Mouse (Mus musculus): Measurements from ENCODE around the gene B4galt5.
"Not testable (repeated sequence)": the region's sequence is repeated elsewhere in the genome, so short reads cannot be mapped to it uniquely, and the experiment has no call there.

Gene B4galt5

DNA sequence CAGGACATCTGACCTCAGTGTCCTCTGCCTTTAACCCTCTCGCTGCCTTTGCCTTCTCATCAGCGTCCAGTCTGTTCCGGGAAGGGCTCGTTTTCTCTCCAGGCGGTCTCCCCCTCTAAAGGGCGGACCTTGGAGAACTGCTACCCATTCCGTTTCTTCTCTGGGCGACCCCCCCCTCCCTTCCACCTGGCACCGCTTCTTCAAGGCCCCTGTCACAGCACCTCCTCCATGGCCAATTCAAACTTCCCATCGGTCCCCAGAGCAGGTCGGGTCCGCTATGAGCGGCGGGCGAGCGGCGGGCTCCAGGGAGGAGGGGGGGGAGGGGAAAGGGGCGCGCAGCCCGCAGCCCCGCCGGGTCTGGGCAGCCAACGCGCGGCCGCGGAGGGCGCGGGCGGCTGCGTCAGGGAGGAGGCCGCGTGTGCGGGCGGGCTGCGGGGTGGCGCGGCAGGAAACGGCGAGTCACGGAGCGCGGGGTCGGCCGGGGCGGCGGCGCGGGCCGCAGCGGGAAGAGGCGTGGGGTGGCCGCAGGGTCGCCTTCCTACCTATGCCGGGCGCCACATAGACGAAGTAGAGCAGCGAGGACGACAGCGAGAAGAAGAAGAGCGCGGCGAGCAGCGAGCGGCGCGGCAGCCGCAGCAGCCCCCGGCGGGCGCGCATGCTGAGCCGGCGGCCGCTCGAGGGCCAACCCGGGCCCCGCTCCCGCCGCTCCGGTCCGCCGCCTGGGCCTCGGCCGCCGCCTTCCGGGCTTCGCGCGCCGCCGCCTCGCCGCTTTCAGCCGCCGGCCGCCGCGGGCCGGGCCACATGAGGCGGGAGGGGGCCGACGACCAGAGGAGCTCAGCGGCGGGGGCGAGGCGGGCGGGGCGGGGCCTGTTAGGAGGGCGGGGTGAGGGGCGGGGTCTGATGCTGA, at the start of gene B4galt5:
B4galt5 (minus strand) TSS at position 808 of the 907 bp plus-strand sequence.
- no peak for DNase-seq (ENCODE audit: low spot score)

DNA sequence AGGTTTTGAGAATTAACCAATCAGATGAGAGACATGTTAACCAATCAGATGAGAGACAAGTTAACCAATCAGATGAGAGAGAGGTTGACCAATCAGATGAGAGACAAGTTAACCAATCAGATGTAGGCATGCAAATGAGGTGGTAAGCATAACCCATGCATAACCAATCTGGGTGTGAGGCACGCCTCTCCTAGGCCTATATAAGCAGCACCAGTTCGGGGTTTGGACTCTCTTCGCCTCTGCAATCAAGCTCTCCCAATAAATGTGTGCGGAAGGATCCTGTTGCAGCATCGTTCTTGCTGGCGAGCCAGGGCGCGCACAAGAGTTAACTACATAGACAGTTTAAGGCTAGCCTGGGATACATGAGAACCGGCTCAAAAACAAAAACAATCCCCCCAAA, 47.4 kb upstream of the B4galt5 start:
- not testable (repeated sequence) for DNase-seq (ENCODE audit: low spot score)

DNA sequence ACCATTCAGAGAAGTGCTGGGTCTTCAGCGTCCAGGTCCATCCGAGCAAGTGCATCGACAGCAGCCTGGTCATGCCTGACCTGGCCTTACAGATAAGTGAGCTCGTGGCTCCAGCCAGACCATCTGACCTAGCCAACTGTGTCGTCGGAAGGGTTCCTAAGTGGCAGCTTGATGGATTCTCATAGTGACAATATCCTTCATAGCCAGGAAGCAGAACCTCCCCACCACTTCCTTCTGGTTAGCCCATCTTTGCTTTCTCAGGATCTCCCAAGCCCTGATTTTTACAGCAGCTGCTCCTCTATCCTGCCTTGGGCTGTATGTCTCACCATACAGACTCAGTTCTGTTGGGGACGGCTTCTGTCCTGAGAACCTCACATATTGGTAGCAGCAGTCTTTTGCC, 45.4 kb upstream of the B4galt5 start:
- DNase-seq (ENCODE audit: low spot score): no peak

DNA sequence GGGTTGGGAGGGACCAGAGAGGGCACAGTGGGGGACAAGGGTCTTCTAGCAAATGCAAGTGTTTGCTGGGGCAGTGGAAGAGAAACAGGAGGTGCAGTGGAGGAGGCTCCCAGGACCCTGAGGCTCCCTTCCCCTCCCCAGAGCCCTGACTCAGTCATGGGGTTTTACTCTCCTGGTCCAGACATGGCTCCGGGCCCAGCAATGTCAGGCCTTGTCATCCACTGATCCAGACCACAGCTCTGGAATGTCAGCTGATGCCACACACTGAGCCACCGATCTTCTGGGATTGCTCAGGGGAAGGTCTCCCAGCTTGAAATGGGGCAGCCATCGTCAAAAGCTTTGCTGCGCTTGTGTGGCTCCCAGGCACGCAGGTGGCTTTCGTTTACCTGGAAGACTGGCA, 38.0 kb upstream of the B4galt5 start:
- no peak for DNase-seq (ENCODE audit: low spot score)

DNA sequence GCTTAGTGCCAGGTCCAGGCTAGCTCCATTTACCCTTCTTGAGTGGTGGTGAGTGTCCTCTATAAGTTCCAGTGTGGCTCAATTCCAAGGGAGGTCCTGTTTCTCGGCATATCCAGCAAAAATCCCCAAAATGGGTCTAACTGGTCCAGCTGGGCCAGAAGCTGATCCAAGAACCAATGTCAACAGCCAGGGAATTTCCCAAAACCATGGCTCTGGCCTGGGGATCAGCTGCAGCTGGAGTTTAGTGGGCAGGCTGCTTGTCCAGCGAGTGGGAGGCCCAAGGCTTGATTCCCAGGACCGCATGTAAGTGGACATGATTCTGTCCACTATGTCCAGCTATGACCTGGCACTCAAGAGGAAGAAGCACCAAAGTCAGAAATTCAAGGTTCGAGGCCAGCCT, 37.5 kb upstream of the B4galt5 start:
- no peak for DNase-seq (ENCODE audit: low spot score)

DNA sequence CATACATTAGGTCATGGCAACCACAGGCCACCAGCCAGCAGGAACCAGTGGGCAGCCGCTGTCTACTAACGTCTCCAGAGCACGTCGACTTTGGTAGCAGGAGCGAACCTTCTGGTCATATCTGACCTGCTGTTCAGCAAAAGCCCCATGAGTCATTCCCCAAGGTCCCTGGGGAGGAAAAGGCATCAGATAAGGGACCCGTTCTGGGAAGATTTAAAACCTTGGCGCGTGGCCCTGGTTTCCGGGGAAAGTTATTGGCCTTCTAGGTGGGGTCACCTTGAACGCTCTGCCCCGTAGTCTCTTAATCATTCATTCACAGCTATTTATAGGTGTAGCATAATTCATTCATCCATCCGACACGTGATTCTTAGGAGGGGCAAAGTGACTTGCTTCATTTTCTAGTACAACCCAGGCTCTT, 34.7 kb upstream of the B4galt5 start:
- no peak for DNase-seq (ENCODE audit: low spot score)

DNA sequence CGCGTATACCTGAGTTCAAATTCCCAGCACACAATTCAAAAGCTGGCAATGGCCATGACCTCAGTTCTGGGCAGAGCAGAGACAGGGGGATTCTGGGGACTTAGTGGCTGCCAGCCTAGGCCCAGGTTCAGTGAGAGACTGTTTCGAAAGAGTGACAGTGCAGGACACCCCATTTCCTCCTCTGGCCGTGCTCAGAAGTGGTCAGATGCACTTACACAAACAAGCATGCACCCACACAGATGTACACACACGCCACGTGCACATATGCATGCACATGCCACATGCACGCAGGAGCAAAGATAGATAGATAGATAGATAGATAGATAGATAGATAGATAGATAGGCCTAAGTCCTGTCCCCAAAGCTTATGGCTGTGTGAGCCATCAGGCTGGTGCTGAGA, 33.4 kb upstream of the B4galt5 start:
- no peak for DNase-seq (ENCODE audit: low spot score)

DNA sequence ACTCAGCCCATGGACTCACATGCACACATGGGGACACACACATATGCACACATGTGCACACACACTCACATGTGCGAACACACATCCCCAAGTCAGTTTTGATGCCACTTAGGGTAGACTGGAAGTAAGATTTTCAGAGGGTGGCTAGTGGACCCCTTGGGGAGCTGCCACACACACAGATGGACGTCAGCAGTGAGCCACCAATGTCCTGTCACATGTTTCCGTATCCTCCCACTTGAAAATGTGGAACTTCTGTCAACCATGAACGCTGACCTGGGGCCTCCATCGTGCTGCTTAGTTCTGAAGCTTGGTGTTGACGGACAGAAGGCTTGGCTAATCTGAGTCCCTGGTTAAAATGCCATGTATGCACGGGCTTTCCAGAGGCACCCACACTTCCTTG, 32.6 kb upstream of the B4galt5 start:
- no peak for DNase-seq (ENCODE audit: low spot score)

DNA sequence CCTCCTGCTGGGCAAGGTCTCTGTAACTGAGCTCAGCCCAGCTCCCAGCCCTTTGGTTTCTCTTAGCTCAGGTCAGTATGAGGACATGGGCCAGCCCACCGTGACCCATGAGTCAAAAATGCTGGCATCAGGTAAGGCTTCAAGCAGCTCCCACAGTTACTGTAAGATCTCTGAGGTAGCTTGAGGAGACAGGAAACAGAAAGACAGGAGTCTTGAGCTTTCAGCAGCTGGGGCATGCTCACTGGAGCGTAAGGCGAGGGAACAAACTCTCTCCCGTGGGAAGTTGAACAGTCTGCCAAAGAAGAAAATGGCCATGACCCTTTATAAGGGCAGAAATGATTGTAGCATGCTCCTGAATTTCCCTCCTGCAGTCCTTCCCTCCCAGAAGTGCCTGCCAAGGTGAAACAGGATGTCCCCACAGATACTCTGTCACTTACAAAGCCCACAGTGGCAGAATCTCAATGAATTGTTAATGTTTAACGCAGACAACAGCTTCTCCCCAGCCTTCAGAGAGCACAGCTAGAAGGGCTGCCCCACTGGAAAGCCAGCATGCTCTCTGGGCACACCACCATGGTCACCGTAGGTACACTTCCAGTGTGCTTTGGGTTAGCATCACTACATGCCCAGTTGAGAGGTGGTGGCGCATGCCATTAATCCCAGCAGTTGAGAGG, 31.8 kb upstream of the B4galt5 start:
- DNase-seq (ENCODE audit: low spot score): no peak

DNA sequence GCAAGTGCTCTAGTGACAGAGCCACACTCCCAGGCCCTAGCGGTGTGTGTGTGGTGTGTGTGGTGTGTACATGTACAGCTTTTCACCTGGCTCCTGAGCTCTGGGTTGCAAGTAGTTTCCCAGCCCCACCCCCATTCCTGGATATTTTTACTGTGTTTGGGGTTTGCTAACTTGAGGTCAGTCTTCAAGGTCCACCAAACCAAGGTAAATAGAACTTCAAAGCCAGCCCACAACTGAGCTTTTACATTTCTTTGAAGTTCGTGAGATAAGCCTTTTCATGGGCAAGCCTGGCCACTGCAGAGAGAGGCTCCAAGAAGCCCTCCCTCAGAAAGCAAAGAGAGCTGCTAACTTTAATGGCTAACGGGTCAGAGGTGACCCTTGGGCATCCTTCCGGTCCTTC, 30.0 kb upstream of the B4galt5 start:
- DNase-seq (ENCODE audit: low spot score): no peak

DNA sequence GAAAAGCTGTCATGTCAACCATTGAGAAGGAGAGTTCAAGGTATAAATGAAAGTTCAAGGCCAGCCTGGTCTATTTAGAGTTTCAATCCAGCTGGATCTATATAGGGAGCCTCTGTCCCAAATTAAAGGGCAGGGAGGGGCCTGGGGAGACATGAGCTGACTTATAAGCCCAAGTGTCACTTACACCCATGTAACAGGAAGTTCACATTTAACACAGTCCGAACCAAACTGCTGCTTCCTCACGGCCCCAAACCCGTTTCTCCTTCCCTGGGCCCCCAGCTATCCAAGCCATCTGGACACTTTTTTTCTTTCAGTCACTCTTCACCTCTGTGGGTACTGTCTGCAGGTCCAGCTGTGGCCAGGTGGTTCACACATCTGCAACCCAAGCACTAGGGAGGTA, 28.7 kb upstream of the B4galt5 start:
- no peak for DNase-seq (ENCODE audit: low spot score)

DNA sequence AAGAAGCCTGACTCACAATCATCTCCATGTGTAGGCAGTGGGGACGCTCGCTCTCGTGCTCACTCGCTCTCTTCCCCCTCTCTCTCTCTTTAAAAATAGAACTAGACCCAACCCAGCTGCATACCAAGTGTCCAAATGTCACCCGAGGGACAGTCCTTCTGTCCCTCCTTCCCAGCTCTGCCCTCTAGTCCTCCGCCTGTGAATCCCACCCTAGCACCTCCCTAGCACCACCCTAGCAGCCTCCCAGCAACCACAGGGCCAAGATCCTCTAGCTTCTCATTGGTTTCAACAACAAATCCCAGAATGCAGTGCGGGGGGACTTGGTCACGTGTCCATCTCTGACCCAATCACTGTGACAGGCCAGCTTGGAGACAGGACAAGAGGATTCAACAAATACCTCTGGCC, 27.2 kb upstream of the B4galt5 start:
- DNase-seq (ENCODE audit: low spot score): no peak

DNA sequence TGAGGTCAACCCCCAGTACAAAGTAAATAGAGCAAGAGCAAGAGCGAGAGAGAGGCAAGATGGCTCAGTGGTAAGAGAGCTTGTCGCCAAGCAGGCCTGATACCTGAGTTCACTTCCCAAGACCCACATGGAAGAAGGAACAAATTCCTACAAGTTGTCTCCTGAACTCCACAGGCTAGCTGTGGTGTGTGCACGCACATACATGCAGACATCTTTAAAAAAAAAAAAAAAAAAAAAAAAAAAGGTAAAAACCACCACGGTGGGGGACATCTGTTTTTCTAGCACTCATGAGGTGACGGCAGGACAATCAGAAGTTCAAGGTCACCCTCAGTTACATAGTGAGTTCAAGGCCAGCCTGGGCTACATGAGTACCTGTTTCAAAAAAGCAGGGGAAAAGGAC, 26.7 kb upstream of the B4galt5 start:
- DNase-seq (ENCODE audit: low spot score): no peak

DNA sequence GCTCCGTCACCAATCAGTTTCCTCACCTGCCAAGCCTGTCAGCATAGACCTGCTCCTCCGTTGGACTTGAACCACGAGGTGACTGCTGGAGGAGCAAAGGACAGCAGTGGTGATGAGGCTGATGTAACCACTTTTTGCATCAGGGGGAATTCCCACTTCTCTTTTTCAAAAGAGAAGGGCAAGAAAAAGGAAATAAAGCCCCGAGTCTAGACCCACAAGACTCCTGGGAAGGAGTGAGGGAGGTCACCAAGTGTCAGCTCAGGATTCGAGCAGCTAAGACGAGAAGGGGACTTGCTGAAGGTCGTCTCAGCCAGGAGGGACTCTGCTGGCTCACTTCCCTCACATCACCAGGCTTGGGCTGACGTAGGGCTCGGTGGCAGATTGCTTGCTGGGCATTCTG, 26.2 kb upstream of the B4galt5 start:
- DNase-seq (ENCODE audit: low spot score): no peak

DNA sequence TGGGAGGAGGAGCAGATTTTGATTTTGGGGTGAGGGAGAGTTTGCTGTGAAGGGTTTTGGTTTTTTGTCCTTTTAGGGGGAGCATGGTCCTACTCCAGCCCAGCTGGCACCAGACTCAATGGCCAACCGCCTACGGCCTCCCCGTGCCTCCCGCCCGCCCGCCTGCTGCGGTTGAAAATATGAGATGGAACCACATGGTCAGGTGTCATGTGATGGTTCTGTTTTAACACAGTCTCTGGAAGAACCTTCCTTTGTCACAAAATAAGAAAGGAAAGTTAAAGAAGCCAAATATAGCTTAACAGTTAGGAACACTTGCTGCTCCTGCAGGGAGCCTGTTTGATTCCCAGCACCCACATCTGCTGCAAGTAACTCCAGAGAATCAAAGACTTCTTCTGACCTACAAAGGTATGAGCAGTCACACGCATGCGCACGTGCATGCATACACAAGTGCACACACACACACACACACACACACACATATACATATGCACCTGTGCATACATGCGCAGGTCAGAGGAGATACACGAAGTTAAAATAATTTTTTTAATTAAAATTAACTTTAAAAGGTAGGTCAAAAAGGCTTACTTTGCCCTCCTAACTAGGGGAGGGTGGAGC, 25.3 kb upstream of the B4galt5 start:
- DNase-seq (ENCODE audit: low spot score): no peak

DNA sequence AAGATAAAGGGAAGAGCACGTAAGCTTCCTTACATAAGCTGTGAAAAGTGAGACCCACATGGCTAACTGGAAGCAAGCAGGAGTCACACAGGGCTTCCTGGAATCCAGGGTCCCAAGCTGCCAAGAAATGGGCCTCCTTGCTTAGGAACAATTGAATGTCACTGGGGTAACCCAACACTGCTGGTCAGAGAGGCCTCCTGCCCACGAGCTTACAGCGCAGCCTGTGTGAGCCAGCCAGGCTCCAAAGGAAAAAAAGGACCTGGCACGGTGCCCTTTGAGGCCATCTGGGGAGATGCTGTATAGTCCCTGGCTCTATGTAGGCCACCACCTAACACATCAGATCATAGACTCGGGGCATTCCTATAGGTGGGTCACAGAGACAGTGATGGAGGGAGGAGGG, 24.3 kb upstream of the B4galt5 start:
- DNase-seq (ENCODE audit: low spot score): no peak

DNA sequence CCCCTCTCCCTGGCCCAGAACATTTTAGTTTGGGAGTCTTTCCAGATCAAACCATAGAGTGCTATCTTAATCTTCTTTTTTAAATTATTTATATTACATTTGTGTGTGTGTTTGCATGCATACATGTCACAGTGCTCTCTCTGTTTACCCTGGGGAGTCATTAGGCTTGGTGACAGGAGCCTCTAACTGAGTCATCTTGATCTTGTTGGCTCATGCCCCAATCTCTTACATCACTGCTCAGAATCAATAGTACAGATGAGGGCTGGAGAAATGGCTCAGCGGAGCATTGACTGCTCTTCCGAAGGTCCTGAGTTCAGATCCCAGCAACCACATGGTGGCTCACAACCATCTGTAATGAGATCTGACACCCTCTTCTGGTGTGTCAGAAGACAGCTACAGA, 22.5 kb upstream of the B4galt5 start:
- no peak for DNase-seq (ENCODE audit: low spot score)

DNA sequence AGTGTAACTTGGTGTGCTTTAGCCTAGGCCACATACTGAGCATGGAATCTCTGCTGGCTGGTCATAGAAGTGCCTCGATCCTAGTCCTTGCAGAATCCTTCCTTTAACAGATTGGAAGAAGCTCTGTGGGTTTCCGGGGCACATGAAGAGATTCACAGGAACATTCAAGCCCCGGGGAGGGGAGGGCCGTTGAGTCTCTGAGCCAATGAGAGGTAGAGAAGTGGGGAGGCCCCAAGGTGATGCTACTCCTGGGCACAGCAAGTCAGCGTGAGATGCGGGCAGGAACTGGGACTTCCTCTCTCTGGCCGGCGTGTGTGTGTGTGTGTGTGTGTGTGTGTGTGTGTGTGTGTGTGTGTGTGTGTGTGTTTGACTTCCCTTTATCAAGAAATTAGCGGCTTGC, 19.3 kb upstream of the B4galt5 start:
- no peak for DNase-seq (ENCODE audit: low spot score)

DNA sequence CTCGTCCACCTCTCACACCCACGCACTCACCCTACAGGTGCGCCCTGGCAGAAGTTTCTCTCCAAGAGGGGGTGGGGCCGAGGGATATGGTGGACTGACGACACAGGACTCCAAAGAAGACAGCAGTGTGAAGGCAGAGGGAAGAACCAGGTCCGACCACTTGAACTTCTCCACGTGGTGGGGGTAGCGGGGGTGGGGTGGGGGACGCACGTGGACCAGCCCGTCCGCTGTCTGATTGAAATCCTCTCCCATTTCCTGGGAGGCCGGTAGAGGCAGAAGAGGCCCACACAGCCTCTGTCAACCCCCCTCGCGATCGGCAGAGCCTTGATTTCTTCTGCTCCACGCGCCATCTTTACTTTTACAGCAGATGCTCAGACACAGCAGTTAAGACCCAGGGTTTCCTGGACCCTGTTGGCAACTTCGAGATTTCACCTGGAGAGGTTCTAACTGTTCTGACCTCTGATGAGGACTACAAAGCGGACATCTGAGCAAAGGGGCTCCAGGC, 18.8 kb upstream of the B4galt5 start:
- DNase-seq (ENCODE audit: low spot score): no peak

DNA sequence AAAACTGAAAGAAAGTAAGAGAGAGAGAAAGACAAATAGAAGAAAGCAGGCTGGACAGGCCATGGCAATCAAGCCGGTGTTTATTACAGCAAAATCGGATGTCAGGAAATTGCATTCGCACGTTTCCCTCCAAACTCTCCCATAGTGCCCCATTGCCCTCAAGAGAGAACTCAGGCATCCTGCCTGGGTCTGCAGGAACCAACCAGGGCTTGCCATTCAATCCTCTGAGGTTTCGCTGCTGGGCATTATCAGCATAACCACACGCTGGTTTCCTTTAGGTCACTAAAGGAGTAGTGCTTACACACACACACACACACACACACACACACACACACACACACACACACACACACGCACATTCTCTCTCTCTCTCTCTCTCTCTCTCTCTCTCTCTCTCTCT, 18.3 kb upstream of the B4galt5 start:
- no peak for DNase-seq (ENCODE audit: low spot score)

DNA sequence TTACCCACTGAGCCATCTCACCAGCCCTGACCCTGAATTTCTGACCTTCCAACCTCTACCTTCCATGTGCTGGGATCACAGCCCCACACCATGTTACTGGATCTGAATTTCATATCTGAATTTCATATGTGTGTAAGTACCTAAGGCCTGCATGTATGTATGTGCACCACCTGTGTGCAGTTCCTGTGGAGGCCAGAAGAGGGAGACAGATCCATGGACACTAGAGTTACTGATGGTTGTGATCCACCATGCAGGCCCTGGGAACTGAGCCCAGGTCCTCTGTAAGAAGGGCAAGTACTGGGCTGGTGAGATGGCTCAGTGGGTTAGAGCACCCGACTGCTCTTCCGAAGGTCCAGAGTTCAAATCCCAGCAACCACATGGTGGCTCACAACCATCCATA, 16.1 kb upstream of the B4galt5 start:
- DNase-seq (ENCODE audit: low spot score): no peak

DNA sequence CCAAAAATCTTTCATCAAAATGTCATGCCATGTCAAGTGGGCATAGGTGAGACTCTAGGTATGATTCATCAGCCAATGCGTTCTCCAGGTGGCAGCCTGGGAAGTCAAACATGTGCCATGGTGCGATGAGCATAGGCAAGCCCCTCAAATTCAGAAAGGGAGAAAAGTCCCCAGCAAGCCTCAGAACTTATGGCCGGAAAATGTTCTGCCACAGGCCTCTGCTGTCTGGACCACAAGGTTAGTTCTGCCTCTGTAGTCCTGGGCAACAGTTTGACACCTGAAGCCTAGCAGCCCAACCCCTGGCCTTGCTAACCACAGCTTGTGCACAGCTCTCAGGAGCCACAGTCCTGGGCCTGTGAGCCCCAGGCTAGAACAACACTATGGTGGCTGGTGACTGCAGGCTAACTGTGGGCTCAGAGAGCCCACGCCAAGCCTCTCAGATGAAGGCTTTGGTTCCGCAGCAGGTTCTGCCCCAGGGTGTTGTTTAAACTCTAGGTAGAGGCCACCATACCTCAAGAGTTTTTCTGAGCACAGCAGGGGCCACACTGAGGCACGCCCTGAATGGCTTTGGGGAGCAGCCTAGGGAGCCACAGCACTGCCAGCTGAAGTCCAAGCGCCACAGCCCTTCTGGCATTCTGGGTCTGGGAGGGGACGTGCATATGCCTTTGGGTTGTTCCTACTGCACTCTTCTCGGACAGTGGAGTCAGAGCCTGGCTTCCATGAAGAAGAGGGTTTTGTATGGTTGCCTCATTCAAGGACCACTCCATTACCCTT, 14.5 kb upstream of the B4galt5 start:
- no peak for DNase-seq (ENCODE audit: low spot score)

Data from urinary bladder, postnatal 10 days (tissue).